Mouse (Mus musculus) embryonic facial prominence, embryonic 10.5 days (tissue): Measurements from ENCODE around the gene Tyw1. TPM values are rescaled to one million over a fixed set of nuclear protein-coding genes. Genes with fewer than 3 reads are reported as not detected.
"Not testable (repeated sequence)": the region's sequence is repeated elsewhere in the genome, so short reads cannot be mapped to it uniquely, and the experiment has no call there.

Source experiments
- DNase-seq: peaks from one replicate; pipeline ENCODE4 v3.0.0-alpha.2; 2017; ENCODE audit warnings: low spot score
- H3K27ac ChIP-seq: fragments of 300-500 bp; sonication (generic); replicated peaks from 2 replicates; pipeline ENCODE4 v1.5.1; 2016; ENCODE audit warnings: mild to moderate bottlenecking
- H3K27me3 ChIP-seq: fragments of 300-500 bp; sonication (generic); replicated peaks from 2 replicates; pipeline ENCODE4 v1.6.1; 2016; ENCODE audit warnings: low read depth, mild to moderate bottlenecking; ENCODE audit not compliant: poor library complexity, severe bottlenecking
- H3K36me3 ChIP-seq: fragments of 300-500 bp; sonication (generic); replicated peaks from 2 replicates; pipeline ENCODE4 v1.6.1; 2016; ENCODE audit warnings: mild to moderate bottlenecking, moderate library complexity
- H3K4me1 ChIP-seq: fragments of 300-500 bp; sonication (generic); 2 replicates; pipeline ENCODE4 v1.6.1; 2016
- H3K4me3 ChIP-seq: fragments of 300-500 bp; sonication (generic); 2 replicates; pipeline ENCODE4 v1.5.1; 2016; ENCODE audit warnings: mild to moderate bottlenecking, moderate library complexity
- H3K9me3 ChIP-seq: fragments of 300-500 bp; sonication (generic); 2 replicates; pipeline ENCODE4 v1.6.1; 2016; ENCODE audit warnings: mild to moderate bottlenecking
- WGBS: fragments of 180-500 bp; shearing (Covaris S2); methylation state at CpG from one replicate; pipeline ENCODE4 v1.1.7; 2016; 5-methylcytosine and 5-hydroxymethylcytosine counted together
- polyA plus RNA-seq: library from polyadenylated mRNA; unstranded; fragments of >200 nt; fragmentation: Nextera tagmentation; extraction: Ambion mirVana; gene quantifications from 2 replicates; pipeline ENCODE4 v1.2.1, GENCODE M21; 2016

Gene Tyw1
- polyA plus RNA-seq, 1 experiment from 2014 or later: 32.8 TPM

GRCm38 (mm10) chr5:130239236-130239635 is 16.2 kb upstream of the Tyw1 start:
- Histone ChIP-seq H3K4me3 (no peak overlapping the region), H3K36me3 (peaks cover 100% of the 10 kb centered on the region), H3K9me3 (no peaks in the 10 kb centered on the region), H3K27ac (no peak overlapping the region), H3K4me1 (no peaks in the 10 kb centered on the region), H3K27me3 (no peaks in the 10 kb centered on the region)
- WGBS: 92% methylated on average over 7 of the region's 7 CpGs
- no peak for DNase-seq

GRCm38 (mm10) chr5:130239856-130240255 is 15.6 kb upstream of the Tyw1 start:
- Histone ChIP-seq H3K9me3 (no peaks in the 10 kb centered on the region), H3K27ac (no peak overlapping the region), H3K27me3 (no peaks in the 10 kb centered on the region), H3K36me3 (peaks cover 100% of the 10 kb centered on the region), H3K4me3 (no peak overlapping the region), H3K4me1 (no peaks in the 10 kb centered on the region)
- 94% methylated on average over 2 of the region's 2 CpGs for WGBS
- DNase-seq: no peak

DNA sequence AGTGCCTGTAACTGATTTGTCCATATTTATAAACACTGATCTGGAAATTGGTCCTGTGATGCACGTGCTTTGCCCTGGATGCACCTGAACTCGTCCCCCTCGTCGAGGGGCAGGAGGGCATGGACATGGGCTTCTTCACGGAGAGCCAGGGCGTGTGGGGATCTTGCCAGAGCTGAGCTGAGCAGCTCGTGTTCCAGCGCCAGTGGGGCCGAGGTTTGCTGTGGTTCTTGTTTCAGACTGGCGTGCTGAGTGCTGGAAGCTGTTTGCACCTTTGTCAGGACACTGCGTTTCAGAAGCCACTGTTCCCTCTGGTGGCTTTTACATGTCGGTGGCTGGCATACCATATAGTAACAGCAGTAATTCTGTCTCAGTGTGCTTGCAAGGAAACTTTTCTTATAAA is 14.0 kb upstream of the Tyw1 start:
- no peak overlapping the region for H3K27ac ChIP-seq
- WGBS: 92% methylated on average over 12 of the region's 12 CpGs
- no peaks in the 10 kb centered on the region for H3K4me1 ChIP-seq
- no peaks in the 10 kb centered on the region for H3K27me3 ChIP-seq
- peaks cover 100% of the 10 kb centered on the region for H3K36me3 ChIP-seq
- no peaks in the 10 kb centered on the region for H3K9me3 ChIP-seq
- no peak overlapping the region for H3K4me3 ChIP-seq
- no peak for DNase-seq

- Histone ChIP-seq H3K27ac (no peak overlapping the region), H3K9me3 (no peaks in the 10 kb centered on the region), H3K27me3 (no peaks in the 10 kb centered on the region), H3K4me3 (no peak overlapping the region), H3K4me1 (no peaks in the 10 kb centered on the region), H3K36me3 (peaks cover 100% of the 10 kb centered on the region)
- WGBS: 93% methylated on average over 5 of the region's 5 CpGs
- DNase-seq: no peak
These were observed 7.6 kb upstream of the Tyw1 start for GRCm38 (mm10) chr5:130247823-130248222.

DNA sequence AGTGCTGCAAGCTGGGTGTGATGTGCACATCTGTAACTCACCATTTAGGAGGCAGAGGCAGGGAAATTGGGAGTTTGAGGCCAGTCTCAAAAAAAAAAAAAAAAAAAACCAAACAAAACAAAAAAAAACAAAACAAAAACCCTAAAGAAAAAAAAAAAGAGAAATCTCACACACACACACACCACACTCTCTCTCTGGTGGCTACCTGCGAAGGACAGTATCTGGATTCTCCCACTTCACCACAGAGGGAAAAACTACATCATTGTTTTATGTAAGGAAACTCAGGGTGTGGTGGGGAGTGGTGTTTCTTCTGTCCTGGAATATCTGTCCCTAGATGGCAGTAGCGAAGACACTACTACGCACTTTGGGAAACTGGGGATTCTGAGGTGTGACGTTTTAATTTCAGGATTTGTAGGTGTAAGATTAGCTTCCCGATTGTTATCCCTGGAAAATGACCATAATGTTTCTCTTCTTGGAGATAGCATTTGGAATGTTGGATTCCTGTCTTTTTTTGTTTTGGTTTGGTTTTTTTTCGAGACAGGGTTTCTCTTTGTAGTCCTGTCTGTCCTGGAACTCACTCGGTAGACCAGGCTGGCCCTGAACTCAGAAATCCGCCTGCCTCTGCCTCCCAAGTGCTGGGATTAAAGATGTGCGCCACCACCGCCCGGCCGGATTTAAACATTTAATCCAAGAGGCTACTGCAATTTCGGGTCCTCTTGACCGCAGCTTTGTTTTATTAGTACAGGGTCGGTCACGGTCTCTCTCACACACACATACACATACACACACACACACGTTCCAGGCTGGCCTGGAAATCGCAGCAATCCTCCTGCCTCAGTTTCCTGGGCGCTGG is 1.0 kb upstream of the Tyw1 start:
- H3K27me3 ChIP-seq: no peaks in the 10 kb centered on the region
- peak overlapping the region; percentile 89 for H3K4me3 ChIP-seq
- peaks cover 50% of the 10 kb centered on the region for H3K36me3 ChIP-seq
- H3K27ac ChIP-seq: peak overlapping the region; percentile 88
- peaks cover 19% of the 10 kb centered on the region for H3K4me1 ChIP-seq
- no peaks in the 10 kb centered on the region for H3K9me3 ChIP-seq
- no peak for DNase-seq
- WGBS: 18% methylated on average over 19 of the region's 19 CpGs

- not testable (repeated sequence) for H3K27me3 ChIP-seq, DNase-seq, H3K9me3 ChIP-seq
- 34% methylated on average over 20 of the region's 20 CpGs for WGBS
- H3K36me3 ChIP-seq: peaks cover 43% of the 10 kb centered on the region
- peaks cover 19% of the 10 kb centered on the region for H3K4me1 ChIP-seq
- peak overlapping the region; percentile 89 for H3K4me3 ChIP-seq
- H3K27ac ChIP-seq: peak overlapping the region; percentile 79
These were observed 543 bp downstream of the Tyw1 start for GRCm38 (mm10) chr5:130255799-130256525.

- Histone ChIP-seq H3K4me1 (peaks cover 19% of the 10 kb centered on the region), H3K4me3 (peak overlapping the region; percentile 89), H3K36me3 (peaks cover 42% of the 10 kb centered on the region), H3K9me3 (no peaks in the 10 kb centered on the region), H3K27me3 (no peaks in the 10 kb centered on the region), H3K27ac (peak overlapping the region; percentile 87)
- DNase-seq: peak; percentile 93
- WGBS: under 1% methylated on average over 25 of the region's 25 CpGs
These were observed 1.4 kb downstream of the Tyw1 start for GRCm38 (mm10) chr5:130256678-130257271.

DNA sequence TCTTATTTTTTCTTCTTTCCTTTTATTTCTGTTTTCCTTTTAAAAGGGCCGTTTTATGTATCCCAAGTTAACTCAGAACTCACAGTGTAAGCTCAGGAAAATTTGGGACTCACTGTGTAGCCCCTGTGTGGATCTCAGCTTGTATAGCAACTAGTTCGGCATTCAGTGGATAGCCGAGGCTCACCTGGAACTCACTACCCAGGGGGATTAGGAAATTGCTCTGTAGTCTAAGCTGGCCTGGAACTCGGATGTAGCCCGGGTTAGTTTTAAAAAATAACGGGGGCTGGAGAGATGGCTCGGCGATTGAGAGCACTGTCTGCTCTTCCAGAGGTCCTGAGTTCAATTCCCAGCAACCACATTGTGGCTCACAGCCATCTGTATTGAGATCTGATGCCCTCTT is 1.9 kb downstream of the Tyw1 start:
- DNase-seq: no peak
- Histone ChIP-seq H3K27ac (peak overlapping the region; percentile 87), H3K27me3 (no peaks in the 10 kb centered on the region), H3K4me1 (peaks cover 19% of the 10 kb centered on the region), H3K9me3 (no peaks in the 10 kb centered on the region), H3K4me3 (peak overlapping the region; percentile 89), H3K36me3 (peaks cover 38% of the 10 kb centered on the region)
- 10% methylated on average over 8 of the region's 8 CpGs for WGBS

GRCm38 (mm10) chr5:130263454-130263853 is 8.0 kb downstream of the Tyw1 start:
- Histone ChIP-seq H3K4me3 (no peak overlapping the region), H3K36me3 (peaks cover 82% of the 10 kb centered on the region), H3K9me3 (no peaks in the 10 kb centered on the region), H3K27me3 (no peaks in the 10 kb centered on the region), H3K27ac (no peak overlapping the region), H3K4me1 (no peaks in the 10 kb centered on the region)
- DNase-seq: no peak
- 82% methylated on average over 11 of the region's 11 CpGs for WGBS

DNA sequence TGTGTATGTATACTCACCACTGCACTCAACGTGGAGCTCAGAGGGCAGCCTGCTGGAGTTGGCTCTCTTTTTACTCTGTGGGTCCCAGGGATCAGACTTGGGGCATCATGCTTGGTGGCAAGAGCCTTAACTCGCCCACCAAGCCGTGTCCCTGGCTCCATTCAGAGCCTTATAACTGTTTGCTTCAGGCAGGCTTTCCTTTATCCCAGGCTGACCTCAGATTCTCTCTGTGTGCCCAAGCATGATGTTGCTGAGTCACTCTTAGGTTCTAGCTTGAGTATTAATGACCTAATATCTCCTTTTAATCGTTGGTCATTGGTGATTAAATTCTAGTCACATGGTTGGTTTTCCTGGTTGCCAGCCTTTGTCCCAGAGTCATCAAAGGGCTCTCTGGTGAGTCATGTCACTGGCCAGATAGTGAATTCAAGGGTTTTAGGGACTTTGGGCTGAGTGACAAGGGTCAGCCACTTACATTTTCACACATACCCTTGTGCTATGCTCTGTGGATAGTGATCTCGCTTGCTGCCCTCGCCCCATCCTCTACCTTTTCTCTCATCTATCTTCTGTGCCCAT is 9.1 kb downstream of the Tyw1 start:
- no peak for DNase-seq
- H3K27me3 ChIP-seq: no peaks in the 10 kb centered on the region
- WGBS: 93% methylated on average over 6 of the region's 6 CpGs
- H3K27ac ChIP-seq: no peak overlapping the region
- no peaks in the 10 kb centered on the region for H3K4me1 ChIP-seq
- peaks cover 87% of the 10 kb centered on the region for H3K36me3 ChIP-seq
- no peaks in the 10 kb centered on the region for H3K9me3 ChIP-seq
- no peak overlapping the region for H3K4me3 ChIP-seq

DNA sequence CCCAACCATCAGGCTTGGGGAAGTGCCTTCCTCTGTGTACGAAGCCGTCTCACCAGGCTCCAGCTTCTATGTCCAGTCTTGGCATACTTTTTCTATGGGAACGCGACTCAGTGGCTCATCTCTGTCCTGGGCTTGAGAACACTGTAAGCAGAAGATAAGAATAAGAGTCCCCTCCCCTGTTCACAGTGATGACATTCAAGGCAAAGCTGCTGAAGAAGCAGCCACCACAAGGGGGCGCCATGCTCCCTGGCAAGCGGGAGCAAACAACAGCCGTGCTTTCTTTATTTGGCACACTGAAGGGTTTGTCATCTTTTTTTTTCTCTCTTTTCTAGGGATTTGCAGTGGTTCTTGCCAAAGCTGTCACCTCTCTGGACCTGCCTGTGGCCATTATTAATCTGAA is 11.2 kb downstream of the Tyw1 start:
- peak; percentile 55 for DNase-seq
- peaks cover 94% of the 10 kb centered on the region for H3K36me3 ChIP-seq

DNA sequence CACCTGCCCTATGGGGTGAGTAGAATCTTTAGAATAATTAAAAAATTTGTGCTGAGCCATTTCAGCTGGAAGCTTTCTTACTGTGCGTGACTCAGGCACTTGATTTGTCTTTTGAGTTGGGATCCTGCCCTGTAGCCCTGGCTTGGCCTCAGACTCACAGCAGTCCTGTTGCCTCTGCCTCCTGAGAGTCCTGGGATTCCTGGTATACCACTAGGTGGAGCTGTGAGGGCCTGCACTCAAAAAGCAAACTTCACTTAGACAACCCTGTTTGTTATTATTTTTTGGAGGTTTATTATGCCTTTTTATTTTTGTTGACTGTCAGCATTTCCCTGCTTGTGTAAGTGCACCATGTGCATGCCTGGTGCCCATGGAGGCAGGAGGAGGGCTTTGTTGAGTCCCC is 11.9 kb downstream of the Tyw1 start:
- peak; percentile 17 for DNase-seq
- no peak overlapping the region for H3K4me3 ChIP-seq
- H3K27ac ChIP-seq: no peak overlapping the region
- no peaks in the 10 kb centered on the region for H3K9me3 ChIP-seq
- H3K4me1 ChIP-seq: no peaks in the 10 kb centered on the region
- no peaks in the 10 kb centered on the region for H3K27me3 ChIP-seq
- peaks cover 97% of the 10 kb centered on the region for H3K36me3 ChIP-seq
- 93% methylated on average over 1 of the region's 1 CpGs for WGBS

More for the DNA sequence above, 11.2 kb downstream of the Tyw1 start:
- H3K9me3 ChIP-seq: no peaks in the 10 kb centered on the region
- H3K4me3 ChIP-seq: no peak overlapping the region
- H3K27me3 ChIP-seq: no peaks in the 10 kb centered on the region
- H3K4me1 ChIP-seq: no peaks in the 10 kb centered on the region
- H3K27ac ChIP-seq: no peak overlapping the region
- 88% methylated on average over 7 of the region's 7 CpGs for WGBS
